Mouse (Mus musculus) common myeloid progenitor, adult 5-6 weeks (primary cell): ENCODE results near the gene Mis18a. TPM values are rescaled to one million over a fixed set of nuclear protein-coding genes. Genes with fewer than 3 reads are reported as not detected.

Experiments
- ATAC-seq: replicated peaks from 2 replicates; pipeline ENCODE4 v1.8.0; 2016; ENCODE audit warnings: low read depth, mild to moderate bottlenecking, moderate TSS enrichment, inconsistent platforms; ENCODE audit not compliant: poor library complexity, severe bottlenecking
- total RNA-seq: library from RNA; stranded (forward); fragments of 200-1000, 187-1606 nt; gene quantifications from 2 replicates; pipeline ENCODE4 v1.2.3, GENCODE M21; 2017

Mis18a gene
- total RNA-seq, 1 experiment from 2014 or later = 54.6 TPM

GRCm38 (mm10) chr16:90706279-90706678, 20.9 kb downstream of the Mis18a start:
- no peak for ATAC-seq

- ATAC-seq = no peak
Observed at GRCm38 (mm10) chr16:90704161-90704825, 22.9 kb downstream of the Mis18a start.

- ATAC-seq = no peak
Observed at GRCm38 (mm10) chr16:90703646-90704045, 23.6 kb downstream of the Mis18a start.

GRCm38 (mm10) chr16:90701541-90701940, 25.7 kb downstream of the Mis18a start:
- ATAC-seq = no peak

- ATAC-seq = no peak
Observed at GRCm38 (mm10) chr16:90699390-90699789, 27.8 kb downstream of the Mis18a start.

- no peak for ATAC-seq
Observed at GRCm38 (mm10) chr16:90696306-90696705, 30.9 kb downstream of the Mis18a start.

- ATAC-seq = no peak
Observed at GRCm38 (mm10) chr16:90695121-90695520, 32.1 kb downstream of the Mis18a start.

GRCm38 (mm10) chr16:90694719-90695118, 32.5 kb downstream of the Mis18a start:
- ATAC-seq = peak; percentile 89

- no peak for ATAC-seq
Observed at GRCm38 (mm10) chr16:90693625-90694024, 33.6 kb downstream of the Mis18a start.

- ATAC-seq = no peak
Observed at GRCm38 (mm10) chr16:90692704-90693385, 34.4 kb downstream of the Mis18a start.

- ATAC-seq = no peak
Observed at GRCm38 (mm10) chr16:90687687-90688263, 39.4 kb downstream of the Mis18a start.

- no peak for ATAC-seq
Observed at GRCm38 (mm10) chr16:90687011-90687410, 40.2 kb downstream of the Mis18a start.

GRCm38 (mm10) chr16:90684092-90684491, 43.1 kb downstream of the Mis18a start:
- ATAC-seq = no peak

GRCm38 (mm10) chr16:90679984-90680383, 47.2 kb downstream of the Mis18a start:
- no peak for ATAC-seq

- ATAC-seq = no peak
Observed at GRCm38 (mm10) chr16:90678820-90679219, 48.4 kb downstream of the Mis18a start.

GRCm38 (mm10) chr16:90676920-90677574, 50.2 kb downstream of the Mis18a start:
- ATAC-seq = peak; percentile 92

GRCm38 (mm10) chr16:90674651-90675050, 52.6 kb downstream of the Mis18a start:
- ATAC-seq = no peak

GRCm38 (mm10) chr16:90673507-90674354, 53.5 kb downstream of the Mis18a start:
- ATAC-seq = no peak
